Mouse (Mus musculus): Measurements from ENCODE around the gene 4921504E06Rik. TPM values are rescaled to one million over a fixed set of nuclear protein-coding genes. Genes with fewer than 3 reads are reported as not detected.

Gene 4921504E06Rik
- total RNA-seq, 2 experiments from 2014 or later: not detected

GRCm38 (mm10) chr2:19429691-19430690, 123.7 kb downstream of the 4921504E06Rik start:
- no peak for ATAC-seq (replicated peaks; ENCODE audit: low FRiP score, poor library complexity, severe bottlenecking)

GRCm38 (mm10) chr2:19429031-19429430, 124.7 kb downstream of the 4921504E06Rik start:
- no peak for ATAC-seq (replicated peaks; ENCODE audit: low FRiP score, poor library complexity, severe bottlenecking)

GRCm38 (mm10) chr2:19423086-19423485, 130.6 kb downstream of the 4921504E06Rik start:
- ATAC-seq (replicated peaks; ENCODE audit: low FRiP score, poor library complexity, severe bottlenecking): no peak

- ATAC-seq (replicated peaks; ENCODE audit: low FRiP score, poor library complexity, severe bottlenecking): no peak
Measured at GRCm38 (mm10) chr2:19422226-19422625, 131.5 kb downstream of the 4921504E06Rik start.

- ATAC-seq (replicated peaks; ENCODE audit: low FRiP score, poor library complexity, severe bottlenecking): no peak
Measured at GRCm38 (mm10) chr2:19419686-19420345, 133.9 kb downstream of the 4921504E06Rik start.

- ATAC-seq (replicated peaks; ENCODE audit: low FRiP score, poor library complexity, severe bottlenecking): no peak
Measured at GRCm38 (mm10) chr2:19416066-19416465, 137.6 kb downstream of the 4921504E06Rik start.

GRCm38 (mm10) chr2:19415063-19415521, 138.6 kb downstream of the 4921504E06Rik start:
- ATAC-seq (replicated peaks; ENCODE audit: low FRiP score, poor library complexity, severe bottlenecking): 0 out of 2 replicates have a peak, but pooled peaks have one; percentile 75

GRCm38 (mm10) chr2:19414222-19414965, 139.3 kb downstream of the 4921504E06Rik start:
- ATAC-seq (replicated peaks; ENCODE audit: low FRiP score, poor library complexity, severe bottlenecking): peak; percentile 82

Other genes starting within 250 kb of the 4921504E06Rik start
- 4.6 and 9.8 TPM in 2 replicates for gene Msrb2, start 182.5 kb downstream of the 4921504E06Rik start, total RNA-seq (2015; ENCODE audit: low replicate concordance)
- 5.6 and 34.8 TPM in 2 replicates for gene Msrb2, start 182.5 kb downstream of the 4921504E06Rik start, total RNA-seq (2017; ENCODE audit: low replicate concordance)
- not detected in 2 replicates for gene Ptf1a, start 108.3 kb downstream of the 4921504E06Rik start, total RNA-seq (2015; ENCODE audit: low replicate concordance)
- gene Ptf1a, start 108.3 kb downstream of the 4921504E06Rik start, total RNA-seq (2017; ENCODE audit: low replicate concordance): not detected in 2 replicates
- gene Otud1, start 103.8 kb upstream of the 4921504E06Rik start, total RNA-seq (2015; ENCODE audit: low replicate concordance): 1.3 and 5.6 TPM in 2 replicates
- gene Otud1, start 103.8 kb upstream of the 4921504E06Rik start, total RNA-seq (2017; ENCODE audit: low replicate concordance): 2.1 and 2.8 TPM in 2 replicates